Mouse (Mus musculus) CH12.LX (cell line): ENCODE data around the gene 1700016H13Rik. TPM values are rescaled to one million over a fixed set of nuclear protein-coding genes. Genes with fewer than 3 reads are reported as not detected.
A peak's percentile ranks its signal among the peaks of the same experiment; 100 is the strongest.

ENCODE experiments used
- DNase-seq: peaks from one replicate; pipeline ENCODE4 v3.0.0-alpha.2; 2013; ENCODE audit errors: extremely low read depth
- H3K27ac ChIP-seq: 2 replicates; pipeline ENCODE4 v1.5.1; 2012; ENCODE audit warnings: low read depth, mild to moderate bottlenecking, control low read depth, moderate library complexity; ENCODE audit not compliant: insufficient read depth
- H3K27me3 ChIP-seq: replicated peaks from 2 replicates; pipeline ENCODE3; 2012; ENCODE audit warnings: inconsistent platforms
- H3K36me3 ChIP-seq, 2 experiments: replicated peaks in 1 of 2; 2 replicates each; pipeline versions ENCODE3 to v1.6.1; 2012; ENCODE audit warnings: inconsistent platforms in 1 of 2, low read length in 1 of 2, mild to moderate bottlenecking in 1 of 2, mixed read lengths in 1 of 2, moderate library complexity in 1 of 2; ENCODE audit not compliant: control insufficient read depth in 1 of 2, insufficient read depth in 1 of 2
- H3K4me1 ChIP-seq, 2 experiments: 2 replicates each; pipeline ENCODE4 v1.6.1; 2012; ENCODE audit warnings: inconsistent platforms in 1 of 2, moderate library complexity in 1 of 2; ENCODE audit not compliant: insufficient read depth in 2 of 2, control insufficient read depth in 1 of 2
- H3K4me2 ChIP-seq: 2 replicates; pipeline ENCODE4 v1.6.1; 2012; ENCODE audit warnings: low read depth, mild to moderate bottlenecking, control low read depth; ENCODE audit not compliant: poor library complexity, insufficient read depth, severe bottlenecking
- H3K4me3 ChIP-seq, 3 experiments: fragments of 150-350 bp in 1 of 3; sonication (generic) in 1 of 3; replicated peaks in 1 of 3; 2 replicates each; pipeline versions ENCODE3 to v1.5.1; 2011 to 2012; ENCODE audit warnings: low read depth in 2 of 3, low read length in 2 of 3, mild to moderate bottlenecking in 2 of 3, moderate library complexity in 2 of 3, control low read depth in 1 of 3, improper control_type of control experiment in 1 of 3, inconsistent platforms in 1 of 3, mixed read lengths in 1 of 3; ENCODE audit not compliant: poor library complexity in 1 of 3
- H3K79me2 ChIP-seq: replicated peaks from 2 replicates; pipeline ENCODE4 v1.6.1; 2012; ENCODE audit warnings: mild to moderate bottlenecking, moderate library complexity; ENCODE audit not compliant: control insufficient read depth, poor library complexity, insufficient read depth, severe bottlenecking; ENCODE audit errors: extremely low read depth
- H3K9ac ChIP-seq: 2 replicates; pipeline ENCODE4 v1.6.1; 2012; ENCODE audit warnings: low read depth, mild to moderate bottlenecking, control low read depth, moderate library complexity; ENCODE audit not compliant: insufficient read depth
- H3K9me3 ChIP-seq: replicated peaks from 2 replicates; pipeline ENCODE3; 2012; ENCODE audit warnings: low read length, inconsistent platforms, mixed read lengths
- BHLHE40 ChIP-seq: IDR thresholded peaks from 2 replicates; pipeline ENCODE4 v1.6.1; 2011; ENCODE audit warnings: mild to moderate bottlenecking, low read depth, low read length, improper control_type of control experiment
- CHD1 ChIP-seq: IDR thresholded peaks from 2 replicates; pipeline ENCODE4 v1.6.1; 2012; ENCODE audit warnings: low read depth, low read length, improper control_type of control experiment, inconsistent platforms
- CHD2 ChIP-seq: IDR thresholded peaks from 2 replicates; pipeline ENCODE4 v1.6.1; 2011; ENCODE audit warnings: low read length, improper control_type of control experiment
- CTCF ChIP-seq, 2 experiments: IDR thresholded peaks in 1 of 2; conservative IDR thresholded peaks in 1 of 2; 2 replicates each; pipeline ENCODE4 v1.5.1; 2011 to 2012; ENCODE audit warnings: low read depth in 2 of 2, low read length in 2 of 2, improper control_type of control experiment in 1 of 2, inconsistent platforms in 1 of 2, mild to moderate bottlenecking in 1 of 2, moderate library complexity in 1 of 2
- E2F4 ChIP-seq: IDR thresholded peaks from 2 replicates; pipeline ENCODE4 v1.6.1; 2011; ENCODE audit warnings: low read depth, low read length, improper control_type of control experiment; ENCODE audit not compliant: insufficient replicate concordance
- ELF1 ChIP-seq: IDR thresholded peaks from 2 replicates; pipeline ENCODE4 v1.6.1; 2014; ENCODE audit warnings: low read depth, mild to moderate bottlenecking, inconsistent platforms, low read length, improper control_type of control experiment
- EP300 ChIP-seq: IDR thresholded peaks from 2 replicates; pipeline ENCODE4 v1.6.1; 2011; ENCODE audit warnings: low read length, improper control_type of control experiment
- ETS1 ChIP-seq: conservative IDR thresholded peaks from 2 replicates; pipeline ENCODE4 v1.6.1; 2012; ENCODE audit warnings: low read depth, mild to moderate bottlenecking, inconsistent platforms, low read length, improper control_type of control experiment, moderate library complexity
- GABPA ChIP-seq: IDR thresholded peaks from 2 replicates; pipeline ENCODE4 v1.6.1; 2012; ENCODE audit warnings: low read depth, low read length, improper control_type of control experiment, inconsistent platforms; ENCODE audit not compliant: insufficient replicate concordance
- HCFC1 ChIP-seq: IDR thresholded peaks from 2 replicates; pipeline ENCODE4 v1.6.1; 2012; ENCODE audit warnings: low read depth, mild to moderate bottlenecking, inconsistent platforms, low read length, improper control_type of control experiment
- JUN ChIP-seq: IDR thresholded peaks from 2 replicates; pipeline ENCODE4 v1.6.1; 2011; ENCODE audit warnings: low read depth, mild to moderate bottlenecking, low read length, improper control_type of control experiment, moderate library complexity; ENCODE audit not compliant: insufficient read depth
- JUND ChIP-seq: conservative IDR thresholded peaks from 2 replicates; pipeline ENCODE4 v1.6.1; 2011; ENCODE audit warnings: low read depth, low read length, improper control_type of control experiment
- MAX ChIP-seq: IDR thresholded peaks from 2 replicates; pipeline ENCODE4 v1.6.1; 2011; ENCODE audit warnings: low read length, improper control_type of control experiment
- MAZ ChIP-seq: IDR thresholded peaks from 2 replicates; pipeline ENCODE4 v1.6.1; 2012; ENCODE audit warnings: low read depth, mild to moderate bottlenecking, inconsistent platforms, low read length, improper control_type of control experiment, moderate library complexity
- MEF2A ChIP-seq: IDR thresholded peaks from 2 replicates; pipeline ENCODE4 v1.6.1; 2014; ENCODE audit warnings: low read depth, mild to moderate bottlenecking, inconsistent platforms, low read length, improper control_type of control experiment, borderline replicate concordance
- MXI1 ChIP-seq: IDR thresholded peaks from 2 replicates; pipeline ENCODE4 v1.6.1; 2011; ENCODE audit warnings: mild to moderate bottlenecking, low read depth, low read length, improper control_type of control experiment
- NELFE ChIP-seq: IDR thresholded peaks from 2 replicates; pipeline ENCODE4 v1.6.1; 2011; ENCODE audit warnings: low read depth, low read length, improper control_type of control experiment
- NRF1 ChIP-seq: IDR thresholded peaks from 2 replicates; pipeline ENCODE4 v1.6.1; 2014; ENCODE audit warnings: low read depth, mild to moderate bottlenecking, inconsistent platforms, low read length, improper control_type of control experiment, moderate library complexity
- PAX5 ChIP-seq: IDR thresholded peaks from 2 replicates; pipeline ENCODE4 v1.6.1; 2012; ENCODE audit warnings: low read length, inconsistent platforms, mixed read lengths
- POLR2A ChIP-seq: IDR thresholded peaks from 2 replicates; pipeline ENCODE4 v1.6.1; 2011; ENCODE audit warnings: low read depth, mild to moderate bottlenecking, improper control_type of control experiment, low read length
- RAD21 ChIP-seq: IDR thresholded peaks from 2 replicates; pipeline ENCODE4 v1.6.1; 2011; ENCODE audit warnings: low read depth, mild to moderate bottlenecking, low read length, improper control_type of control experiment, moderate library complexity
- RCOR1 ChIP-seq: conservative IDR thresholded peaks from 2 replicates; pipeline ENCODE4 v1.6.1; 2012; ENCODE audit warnings: low read depth, mild to moderate bottlenecking, inconsistent platforms, low read length, improper control_type of control experiment
- SIN3A ChIP-seq: IDR thresholded peaks from 2 replicates; pipeline ENCODE4 v1.6.1; 2012; ENCODE audit warnings: low read length, improper control_type of control experiment, inconsistent platforms
- SMC3 ChIP-seq: IDR thresholded peaks from 2 replicates; pipeline ENCODE4 v1.6.1; 2011; ENCODE audit warnings: low read depth, low read length, improper control_type of control experiment
- TBP ChIP-seq: conservative IDR thresholded peaks from 2 replicates; pipeline ENCODE4 v1.6.1; 2011; ENCODE audit warnings: low read depth, low read length, improper control_type of control experiment
- TCF12 ChIP-seq: IDR thresholded peaks from 2 replicates; pipeline ENCODE4 v1.6.1; 2014; ENCODE audit warnings: low read depth, mild to moderate bottlenecking, inconsistent platforms, low read length, improper control_type of control experiment
- UBTF ChIP-seq: IDR thresholded peaks from 2 replicates; pipeline ENCODE4 v1.6.1; 2012; ENCODE audit warnings: low read depth, mild to moderate bottlenecking, inconsistent platforms, low read length, improper control_type of control experiment, moderate library complexity
- USF1 ChIP-seq: IDR thresholded peaks from 2 replicates; pipeline ENCODE4 v1.6.1; 2014; ENCODE audit warnings: low read depth, mild to moderate bottlenecking, inconsistent platforms, low read length, improper control_type of control experiment
- USF2 ChIP-seq: conservative IDR thresholded peaks from 2 replicates; pipeline ENCODE4 v1.6.1; 2011; ENCODE audit warnings: low read depth, low read length, improper control_type of control experiment
- ZC3H11A ChIP-seq: IDR thresholded peaks from 2 replicates; pipeline ENCODE4 v1.6.1; 2012; ENCODE audit warnings: low read depth, mild to moderate bottlenecking, inconsistent platforms, low read length, improper control_type of control experiment
- ZKSCAN1 ChIP-seq: IDR thresholded peaks from 2 replicates; pipeline ENCODE4 v1.6.1; 2012; ENCODE audit warnings: low read depth, inconsistent platforms, low read length, improper control_type of control experiment, borderline replicate concordance
- dilution Hi-C: fragments of 300-500 bp; cut with MboI; formaldehyde crosslinking; loops from 2 replicates; pipeline ENCODE4 v1.14.3; 2020; ENCODE audit warnings: low sequenced_read_pairs; ENCODE audit not compliant: extremely low pct_unique_long_range_greater_than_20kb, extremely low pct_ligation_motif_present
- in situ Hi-C: fragments of 300-500 bp; cut with MboI; formaldehyde crosslinking; loops from 3 replicates; pipeline ENCODE4 v1.14.3; 2019; ENCODE audit warnings: low sequenced_read_pairs, low pct_ligation_motif_present, low pct_unique_long_range_greater_than_20kb, mixed read lengths
- polyA plus RNA-seq: library from polyadenylated mRNA; unstranded; fragments of >175 nt; gene quantifications from 2 replicates; pipeline ENCODE4 v1.2.1, GENCODE M21; 2012; ENCODE audit warnings: low read depth; ENCODE audit not compliant: insufficient read length
- total RNA-seq, 2 experiments: library from RNA; depleted of rRNA; stranded (reverse); fragments of 300-350 nt in 1 of 2; fragments of >200 nt in 1 of 2; gene quantifications; 2 replicates each; pipeline ENCODE4 v1.2.3; 2012 to 2014

The 1700016H13Rik gene
- total and polyA plus RNA-seq, 3 experiments, result not detected

DNA sequence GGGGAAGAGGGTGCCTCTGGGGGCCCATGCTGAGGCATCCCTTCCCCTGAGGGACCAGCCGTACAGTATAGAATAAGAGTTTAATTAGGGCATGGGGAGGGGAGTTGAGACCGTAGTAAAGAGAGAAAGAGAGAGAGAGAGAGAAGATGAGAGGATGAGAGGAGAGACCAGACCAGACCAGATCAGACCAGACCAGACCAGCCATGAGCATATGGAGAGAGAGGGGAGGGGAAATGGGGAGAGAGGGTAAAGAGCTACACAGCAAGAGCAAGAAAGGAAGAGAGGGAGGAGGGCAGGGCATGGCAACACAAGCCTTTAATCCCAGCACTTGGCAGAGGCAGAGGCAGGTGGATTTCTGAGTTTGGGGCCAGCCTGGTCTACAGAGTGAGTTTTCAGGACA, 44.9 kb upstream of the 1700016H13Rik start:
- peak overlapping the region; percentile 41; the same call in 1 of the 2 replicates for H3K4me2 ChIP-seq
- H3K4me3 ChIP-seq, result no peak overlapping the region
- H3K36me3 ChIP-seq, result peaks cover 6 to 20% of the 10 kb centered on the region in 2 experiments
- H3K27ac ChIP-seq, result peak overlapping the region; percentile 74
- peaks cover 23 to 90% of the 10 kb centered on the region in 2 experiments for H3K4me1 ChIP-seq
- in situ Hi-C loops, result no loop called here
- 0 out of 2 replicates have a peak overlapping the region, but pooled peaks have one; percentile 21 for H3K9ac ChIP-seq
- no peak for TF ChIP-seq CHD1
- peak; percentile 15; the same call in 1 of the 2 replicates for TF ChIP-seq MEF2A
- TF ChIP-seq, all 38 proteins: peak for 1
- no peak for DNase-seq
- H3K9me3 ChIP-seq, result peaks cover 3% of the 10 kb centered on the region
- no peaks in the 10 kb centered on the region for H3K27me3 ChIP-seq
- dilution Hi-C loops, result no loop called here
- H3K79me2 ChIP-seq, result peaks cover 86% of the 10 kb centered on the region

DNA sequence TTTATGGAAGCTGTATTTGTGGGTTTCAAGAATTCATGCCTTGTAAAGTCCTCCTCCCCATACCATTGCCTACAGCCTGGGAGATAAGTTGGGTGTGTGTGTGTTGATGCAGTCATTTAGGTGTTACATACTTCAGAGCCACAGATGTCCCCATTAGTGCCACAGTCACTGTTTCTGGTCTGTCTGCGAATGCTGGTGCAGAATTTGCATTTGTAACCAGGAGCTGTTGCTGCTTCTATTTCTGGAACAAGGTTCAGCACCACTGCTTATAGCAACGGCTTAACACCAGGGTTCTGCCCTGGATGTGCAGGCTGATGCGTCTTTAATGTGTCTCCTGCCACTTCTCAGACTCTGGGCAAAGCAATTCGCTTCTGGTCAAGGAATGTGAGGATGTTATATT, 43.7 kb upstream of the 1700016H13Rik start:
- peak; percentile 93 for DNase-seq
- in situ Hi-C loops, result loop anchor here (5.0 kb wide), 1 partner anchor 58 kb away; no protein-coding TSS in a partner anchor
- Histone ChIP-seq H3K36me3 (peaks cover 0 to 13% of the 10 kb centered on the region in 2 experiments), H3K4me3 (no peak overlapping the region), H3K4me2 (peak overlapping the region; percentile 85), H3K9ac (peak overlapping the region; percentile 69), H3K27me3 (no peaks in the 10 kb centered on the region), H3K79me2 (peaks cover 86% of the 10 kb centered on the region), H3K27ac (peak overlapping the region; percentile 94), H3K9me3 (no peaks in the 10 kb centered on the region), H3K4me1 (peaks cover 23 to 88% of the 10 kb centered on the region in 2 experiments)
- dilution Hi-C loops, result no loop called here
- peak; percentile 84 for TF ChIP-seq TCF12
- TF ChIP-seq ZC3H11A, result no peak
- no peak; the same call in 1 of the 2 replicates for TF ChIP-seq CHD1
- TF ChIP-seq RAD21, result peak; percentile 8; the same call in 1 of the 2 replicates
- TF ChIP-seq POLR2A, result peak; percentile 49; the same call in 1 of the 2 replicates
- TF ChIP-seq CHD2, result 0 out of 2 replicates have a peak, but pooled peaks have one; percentile 18
- peak; percentile 44; the same call in 1 of the 2 replicates for TF ChIP-seq JUND
- TF ChIP-seq MAZ, result peak; percentile 40; the same call in 1 of the 2 replicates
- peak; percentile 26; the same call in 1 of the 2 replicates for TF ChIP-seq NRF1
- TF ChIP-seq SMC3, result no peak
- TF ChIP-seq TBP, result peak; percentile 60; the same call in 1 of the 2 replicates
- TF ChIP-seq GABPA, result no peak
- TF ChIP-seq ZKSCAN1, result no peak
- peak; percentile 86 for TF ChIP-seq SIN3A
- 0 out of 2 replicates have a peak, but pooled peaks have one; percentile 66 for TF ChIP-seq UBTF
- 0 out of 2 replicates have a peak, but pooled peaks have one; percentile 31 for TF ChIP-seq MAX
- TF ChIP-seq MXI1, result peak; percentile 37; the same call in 1 of the 2 replicates
- TF ChIP-seq JUN, result peak; percentile 36
- TF ChIP-seq ETS1, result peak; percentile 89
- no peak for TF ChIP-seq CTCF (conservative IDR thresholded peaks at IDR 0.05 in 1 of 2, IDR thresholded peaks at IDR 0.05 in 1 of 2; ENCODE audit: low read depth in 2 of 2, low read length in 2 of 2)
- TF ChIP-seq USF2, result no peak
- peak; percentile 82 for TF ChIP-seq BHLHE40
- TF ChIP-seq ELF1, result no peak
- TF ChIP-seq PAX5, result no peak
- TF ChIP-seq MEF2A, result peak; percentile 100
- no peak for TF ChIP-seq E2F4
- TF ChIP-seq HCFC1, result peak; percentile 44; the same call in 1 of the 2 replicates
- TF ChIP-seq EP300, result peak; percentile 92
- TF ChIP-seq RCOR1, result peak; percentile 45; the same call in 1 of the 2 replicates
- no peak for TF ChIP-seq USF1
- TF ChIP-seq NELFE, result 0 out of 2 replicates have a peak, but pooled peaks have one; percentile 42
